Comparison of ENCODE assay signal across 9 mouse cellular contexts in genomic region chr5:147300001-147300363, GRCm38 (mm10). TPM values are rescaled to one million over a fixed set of nuclear protein-coding genes. Genes with fewer than 3 reads are reported as not detected.
DNase-seq lines count a peak whose midpoint lies in the region; ATAC-seq and TF ChIP-seq lines count a peak whose summit lies in the region.
"Had no signal": no experiment of that assay in that cellular context is flagged by ENCODE, and none has a peak within 500 bp of the region (broad histone marks: within the 10 kb centered on the region; RNA-seq: fewer than 3 reads in every experiment).

No protein-coding gene starts in this region.

- TF ChIP-seq POLR2A in kidney, adult 2 months (IDR thresholded peaks at IDR 0.05; ENCODE audit: low read depth, low read length) = no peak

- ATAC-seq in forebrain, embryonic 11.5 days (replicated peaks; ENCODE audit: low FRiP score) = no peak
- no peak for ATAC-seq in forebrain, embryonic 14.5 days
- ATAC-seq in kidney, postnatal 0 days (replicated peaks; ENCODE audit: low FRiP score, low read depth) = no peak
- peak; percentile 76 for ATAC-seq in intestine, embryonic 16.5 days
- no peak for ATAC-seq in midbrain, postnatal 0 days (ENCODE audit: low FRiP score)

- DNase-seq in forebrain, embryonic 11.5 days (ENCODE audit: low spot score) = no peak
- DNase-seq in forebrain, embryonic 14.5 days (ENCODE audit: low spot score) = no peak
- DNase-seq in kidney, postnatal 0 days (ENCODE audit: low spot score) = no peak
- DNase-seq in kidney, adult 2 months = no peak
- no peak for DNase-seq in midbrain, postnatal 0 days (ENCODE audit: low spot score)
- DNase-seq in adrenal gland, postnatal 36 days = no peak
- DNase-seq in kidney, adult 11 months = no peak

- under 1% methylated on average over 4 of the region's 4 CpGs for WGBS in forebrain, embryonic 11.5 days
- 1% methylated on average over 4 of the region's 4 CpGs for WGBS in forebrain, embryonic 14.5 days
- 4% methylated on average over 4 of the region's 4 CpGs for WGBS in kidney, postnatal 0 days
- WGBS in kidney, adult 2 months = 5% methylated on average over 4 of the region's 4 CpGs
- WGBS in intestine, embryonic 16.5 days = 10% methylated on average over 4 of the region's 4 CpGs
- WGBS in midbrain, postnatal 0 days = 5% methylated on average over 4 of the region's 4 CpGs

- no peaks in the 10 kb centered on the region for H3K36me3 ChIP-seq in forebrain, embryonic 11.5 days (ENCODE audit: control insufficient read depth, insufficient read depth, low read length)
- H3K36me3 ChIP-seq in forebrain, embryonic 14.5 days (ENCODE audit: control insufficient read depth, insufficient read depth, low read length) = no peaks in the 10 kb centered on the region
- H3K36me3 ChIP-seq in kidney, postnatal 0 days (ENCODE audit: insufficient read depth, low read length) = no peaks in the 10 kb centered on the region
- H3K36me3 ChIP-seq in kidney, adult 2 months (ENCODE audit: control insufficient read depth, insufficient read depth, low read length) = no peaks in the 10 kb centered on the region
- no peaks in the 10 kb centered on the region for H3K36me3 ChIP-seq in intestine, embryonic 16.5 days (ENCODE audit: control insufficient read depth, insufficient read depth, low read length)
- H3K36me3 ChIP-seq in midbrain, postnatal 0 days (ENCODE audit: insufficient read depth, low read length) = no peaks in the 10 kb centered on the region

- H3K4me3 ChIP-seq in forebrain, embryonic 11.5 days (ENCODE audit: low read depth, low read length) = 0 out of 2 replicates have a peak overlapping the region, but pooled peaks have one; percentile 0
- H3K4me3 ChIP-seq in forebrain, embryonic 14.5 days (ENCODE audit: low read depth, low read length) = no peak overlapping the region
- peak overlapping the region; percentile 21 for H3K4me3 ChIP-seq in kidney, postnatal 0 days (replicated peaks; ENCODE audit: low read depth, low read length)
- H3K4me3 ChIP-seq in kidney, adult 2 months (ENCODE audit: insufficient read depth, low read depth, low read length) = no peak overlapping the region
- H3K4me3 ChIP-seq in intestine, embryonic 16.5 days (ENCODE audit: low read length) = peak overlapping the region; percentile 68
- no peak overlapping the region for H3K4me3 ChIP-seq in midbrain, postnatal 0 days (ENCODE audit: low read depth, low read length)

- no peaks in the 10 kb centered on the region for H3K9me3 ChIP-seq in forebrain, embryonic 11.5 days (ENCODE audit: control insufficient read depth, low read length)
- no peaks in the 10 kb centered on the region for H3K9me3 ChIP-seq in forebrain, embryonic 14.5 days (replicated peaks; ENCODE audit: control insufficient read depth, low read length)
- no peaks in the 10 kb centered on the region for H3K9me3 ChIP-seq in kidney, postnatal 0 days (replicated peaks; ENCODE audit: low read length)
- no peaks in the 10 kb centered on the region for H3K9me3 ChIP-seq in intestine, embryonic 16.5 days (ENCODE audit: control insufficient read depth, low read length)
- H3K9me3 ChIP-seq in midbrain, postnatal 0 days (ENCODE audit: low read length) = no peaks in the 10 kb centered on the region

- peaks cover 4% of the 10 kb centered on the region; the same call in 1 of the 2 replicates for H3K4me1 ChIP-seq in forebrain, embryonic 11.5 days (replicated peaks; ENCODE audit: control insufficient read depth, insufficient read depth, low read length)
- H3K4me1 ChIP-seq in forebrain, embryonic 14.5 days (ENCODE audit: control insufficient read depth, insufficient read depth, low read length) = no peaks in the 10 kb centered on the region
- peaks cover 7% of the 10 kb centered on the region; the same call in 1 of the 2 replicates for H3K4me1 ChIP-seq in kidney, postnatal 0 days (replicated peaks; ENCODE audit: insufficient read depth, low read length)
- H3K4me1 ChIP-seq in kidney, adult 2 months (ENCODE audit: control insufficient read depth, insufficient read depth, low read length) = no peaks in the 10 kb centered on the region
- H3K4me1 ChIP-seq in intestine, embryonic 16.5 days (ENCODE audit: control insufficient read depth, insufficient read depth, low read length) = 0 out of 2 replicates have a peak, but pooled peaks cover 6% of the 10 kb centered on the region
- no peaks in the 10 kb centered on the region for H3K4me1 ChIP-seq in midbrain, postnatal 0 days (ENCODE audit: insufficient read depth, low read length)

- H3K27ac ChIP-seq in forebrain, embryonic 11.5 days (ENCODE audit: low read depth, low read length) = no peak overlapping the region
- no peak overlapping the region for H3K27ac ChIP-seq in forebrain, embryonic 14.5 days (ENCODE audit: low read depth, low read length)
- no peak overlapping the region for H3K27ac ChIP-seq in kidney, postnatal 0 days
- H3K27ac ChIP-seq in kidney, adult 2 months (ENCODE audit: insufficient read depth, low read depth, low read length) = no peak overlapping the region
- peak overlapping the region; percentile 80 for H3K27ac ChIP-seq in intestine, embryonic 16.5 days (ENCODE audit: low read length)
- no peak overlapping the region for H3K27ac ChIP-seq in midbrain, postnatal 0 days (ENCODE audit: low read depth, low read length)

- peak overlapping the region; percentile 12; the same call in 1 of the 2 replicates for H3K4me2 ChIP-seq in forebrain, embryonic 11.5 days (ENCODE audit: low read depth, low read length, severe bottlenecking)
- no peak overlapping the region for H3K4me2 ChIP-seq in forebrain, embryonic 14.5 days (ENCODE audit: low read length)
- peak overlapping the region; percentile 45 for H3K4me2 ChIP-seq in kidney, postnatal 0 days (ENCODE audit: low read length)
- peak overlapping the region; percentile 69 for H3K4me2 ChIP-seq in intestine, embryonic 16.5 days (ENCODE audit: low read depth, low read length)
- H3K4me2 ChIP-seq in midbrain, postnatal 0 days (ENCODE audit: low read depth, low read length, poor library complexity, severe bottlenecking) = 0 out of 2 replicates have a peak overlapping the region, but pooled peaks have one; percentile 18

- H3K9ac ChIP-seq in forebrain, embryonic 11.5 days (ENCODE audit: low read length) = no peak overlapping the region
- no peak overlapping the region for H3K9ac ChIP-seq in forebrain, embryonic 14.5 days (ENCODE audit: low read length)
- no peak overlapping the region for H3K9ac ChIP-seq in kidney, postnatal 0 days (ENCODE audit: low read depth, low read length)
- peak overlapping the region; percentile 92 for H3K9ac ChIP-seq in intestine, embryonic 16.5 days (ENCODE audit: low read depth, low read length)
- no peak overlapping the region for H3K9ac ChIP-seq in midbrain, postnatal 0 days (replicated peaks; ENCODE audit: low read length, poor library complexity, severe bottlenecking)

- peaks cover 91% of the 10 kb centered on the region for H3K27me3 ChIP-seq in forebrain, embryonic 11.5 days (ENCODE audit: control insufficient read depth, insufficient read depth, low read length)
- peaks cover 94% of the 10 kb centered on the region for H3K27me3 ChIP-seq in forebrain, embryonic 14.5 days (replicated peaks; ENCODE audit: control insufficient read depth, insufficient read depth, low read length)
- peaks cover 78% of the 10 kb centered on the region for H3K27me3 ChIP-seq in kidney, postnatal 0 days (ENCODE audit: insufficient read depth, low read length)
- peaks cover 3% of the 10 kb centered on the region; the same call in 1 of the 2 replicates for H3K27me3 ChIP-seq in kidney, adult 2 months (replicated peaks; ENCODE audit: control insufficient read depth, insufficient read depth, low read length)
- H3K27me3 ChIP-seq in intestine, embryonic 16.5 days (replicated peaks; ENCODE audit: control insufficient read depth, insufficient read depth, low read length) = peaks cover 38% of the 10 kb centered on the region
- peaks cover 90% of the 10 kb centered on the region for H3K27me3 ChIP-seq in midbrain, postnatal 0 days (ENCODE audit: insufficient read depth, low read length)

- no peak for TF ChIP-seq CTCF in kidney, postnatal 0 days (IDR thresholded peaks at IDR 0.05; ENCODE audit: low read depth)
- TF ChIP-seq CTCF in kidney, adult 2 months (conservative IDR thresholded peaks at IDR 0.05; ENCODE audit: insufficient read depth, insufficient read length, low read depth, low read length) = no peak
- TF ChIP-seq CTCF in midbrain, postnatal 0 days (IDR thresholded peaks at IDR 0.05) = no peak

RNA-seq across cellular contexts. Expression of gene Cdx2, which starts 7.1 kb away (rescaled TPM):
- not detected in 2 replicates for polyA plus RNA-seq in forebrain, embryonic 11.5 days (2014; fragmentation: Nextera tagmentation; extraction: Ambion mirVana)
- polyA plus RNA-seq in forebrain, embryonic 14.5 days (2014; fragmentation: Nextera tagmentation; extraction: Ambion mirVana) = not detected in 2 replicates
- not detected in 2 replicates for polyA plus RNA-seq in kidney, postnatal 0 days (2015; fragmentation: Nextera tagmentation; extraction: Ambion mirVana)
- polyA plus RNA-seq in kidney, adult 2 months (2012; rRNA removed) = not detected in 2 replicates
- polyA plus RNA-seq in intestine, embryonic 16.5 days (2015; fragmentation: Nextera tagmentation; extraction: Ambion mirVana) = 42.1 and 46.2 TPM in 2 replicates
- not detected in 2 replicates for total RNA-seq in midbrain, postnatal 0 days (2014; rRNA removed)
- polyA plus RNA-seq in midbrain, postnatal 0 days (2015; fragmentation: Nextera tagmentation; extraction: Ambion mirVana) = not detected in 2 replicates
- not detected for total RNA-seq in adrenal gland, postnatal 36 days (2021)
- polyA plus RNA-seq: lung, adult 2 months had no signal

RNA-seq across cellular contexts. Expression of gene Urad, which starts 22.3 kb away (rescaled TPM):
- not detected in 2 replicates for polyA plus RNA-seq in forebrain, embryonic 11.5 days (2014; fragmentation: Nextera tagmentation; extraction: Ambion mirVana)
- not detected in 2 replicates for polyA plus RNA-seq in forebrain, embryonic 14.5 days (2014; fragmentation: Nextera tagmentation; extraction: Ambion mirVana)
- polyA plus RNA-seq in kidney, postnatal 0 days (2015; fragmentation: Nextera tagmentation; extraction: Ambion mirVana) = not detected in 2 replicates
- not detected in 2 replicates for polyA plus RNA-seq in kidney, adult 2 months (2012; rRNA removed)
- 2.6 TPM in 2 replicates for polyA plus RNA-seq in intestine, embryonic 16.5 days (2015; fragmentation: Nextera tagmentation; extraction: Ambion mirVana)
- not detected in 2 replicates for total RNA-seq in midbrain, postnatal 0 days (2014; rRNA removed)
- not detected in 2 replicates for polyA plus RNA-seq in midbrain, postnatal 0 days (2015; fragmentation: Nextera tagmentation; extraction: Ambion mirVana)
- total RNA-seq in adrenal gland, postnatal 36 days (2021) = 1 to 10 TPM in 1 of 2 experiments, not detected in 1; 3.7 TPM
- polyA plus RNA-seq: lung, adult 2 months had no signal

RNA-seq across cellular contexts. Expression of gene Pdx1, which starts 30.2 kb away (rescaled TPM):
- not detected in 2 replicates for polyA plus RNA-seq in forebrain, embryonic 11.5 days (2014; fragmentation: Nextera tagmentation; extraction: Ambion mirVana)
- not detected in 2 replicates for polyA plus RNA-seq in forebrain, embryonic 14.5 days (2014; fragmentation: Nextera tagmentation; extraction: Ambion mirVana)
- not detected in 2 replicates for polyA plus RNA-seq in kidney, postnatal 0 days (2015; fragmentation: Nextera tagmentation; extraction: Ambion mirVana)
- polyA plus RNA-seq in kidney, adult 2 months (2012; rRNA removed) = not detected in 2 replicates
- 3.8 and 5.3 TPM in 2 replicates for polyA plus RNA-seq in intestine, embryonic 16.5 days (2015; fragmentation: Nextera tagmentation; extraction: Ambion mirVana)
- not detected in 2 replicates for total RNA-seq in midbrain, postnatal 0 days (2014; rRNA removed)
- polyA plus RNA-seq in midbrain, postnatal 0 days (2015; fragmentation: Nextera tagmentation; extraction: Ambion mirVana) = not detected in 2 replicates
- not detected for total RNA-seq in adrenal gland, postnatal 36 days (2021)
- polyA plus RNA-seq: lung, adult 2 months had no signal

Comparison
In these comparisons a context has a peak if more than half of its experiments do, and no peak if none do; other contexts are left out.
1. H3K4me3 ChIP-seq: peak in forebrain, embryonic 11.5 days (single experiment), kidney, postnatal 0 days (single experiment) and intestine, embryonic 16.5 days (single experiment); none in forebrain, embryonic 14.5 days (single experiment), kidney, adult 2 months (single experiment) and midbrain, postnatal 0 days (single experiment).
2. RNA of gene Cdx2, which starts 7.1 kb away (polyA plus RNA-seq): 42.1 to 46.2 TPM in intestine, embryonic 16.5 days; not detected in forebrain, embryonic 11.5 days, not detected in forebrain, embryonic 14.5 days, not detected in kidney, postnatal 0 days, not detected in kidney, adult 2 months and not detected in midbrain, postnatal 0 days; every median in the first group is over 10 times any median in the second.